Mouse (Mus musculus) testis, adult 2 months (tissue): ENCODE data around the gene Ppp1r12a. TPM values are rescaled to one million over a fixed set of nuclear protein-coding genes. Genes with fewer than 3 reads are reported as not detected.

Experiments
- H3K27ac ChIP-seq: fragments of 200-500 bp; 2 replicates; pipeline ENCODE4 v1.5.1; 2012; ENCODE audit warnings: low read depth, low read length; ENCODE audit not compliant: control insufficient read depth, insufficient read depth
- H3K27me3 ChIP-seq: fragments of 200-500 bp; 2 replicates; pipeline ENCODE4 v1.6.1; 2012; ENCODE audit warnings: mild to moderate bottlenecking, low read length, moderate library complexity; ENCODE audit not compliant: control insufficient read depth, insufficient read depth
- H3K36me3 ChIP-seq: fragments of 200-500 bp; 2 replicates; pipeline ENCODE4 v1.6.1; 2012; ENCODE audit warnings: mild to moderate bottlenecking, low read length; ENCODE audit not compliant: control insufficient read depth, insufficient read depth
- H3K4me1 ChIP-seq: fragments of 200-500 bp; 2 replicates; pipeline ENCODE4 v1.6.1; 2012; ENCODE audit warnings: low read length; ENCODE audit not compliant: control insufficient read depth, insufficient read depth
- H3K4me3 ChIP-seq: fragments of 200-500 bp; 2 replicates; pipeline ENCODE4 v1.5.1; 2012; ENCODE audit warnings: low read depth, mild to moderate bottlenecking, low read length, moderate library complexity, mixed read lengths; ENCODE audit not compliant: control insufficient read depth
- CTCF ChIP-seq: fragments of 200-500 bp; IDR thresholded peaks from 2 replicates; pipeline ENCODE4 v1.5.1; 2012; ENCODE audit warnings: low read depth, mild to moderate bottlenecking, inconsistent platforms, low read length, moderate library complexity; ENCODE audit not compliant: control insufficient read depth, insufficient read depth, insufficient replicate concordance
- POLR2A ChIP-seq: fragments of 200-500 bp; IDR thresholded peaks from 2 replicates; pipeline ENCODE4 v1.6.1; 2012; ENCODE audit warnings: low read depth, mild to moderate bottlenecking, inconsistent platforms, low read length, moderate library complexity; ENCODE audit not compliant: control insufficient read depth
- polyA plus RNA-seq: library from polyadenylated mRNA; depleted of rRNA; stranded (reverse); fragments of >200 nt; gene quantifications from 2 replicates; pipeline ENCODE4 v1.2.3, GENCODE M21; 2012

Ppp1r12a gene
- polyA plus RNA-seq, 1 experiment, result 15.2 TPM

DNA sequence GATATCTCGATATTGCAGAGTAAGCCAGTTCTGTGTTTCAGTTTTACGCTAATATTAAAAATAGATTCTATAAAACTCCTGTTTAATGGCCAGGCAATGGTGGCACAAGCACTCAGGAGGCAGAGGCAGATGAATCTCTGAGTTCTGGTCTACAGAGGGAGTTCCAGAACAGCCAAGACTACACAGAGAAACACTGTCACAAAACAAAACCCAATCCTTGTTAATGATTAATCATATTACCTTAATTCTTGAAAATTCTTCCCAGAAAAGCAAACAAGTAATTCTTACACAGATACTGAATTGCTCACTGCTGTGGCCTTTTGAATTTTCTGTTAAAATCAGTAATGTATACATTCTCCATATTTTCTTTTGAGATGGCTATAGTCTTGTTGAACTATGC, 37.0 kb downstream of the Ppp1r12a start:
- Histone ChIP-seq H3K36me3 (no peaks in the 10 kb centered on the region), H3K27me3 (no peaks in the 10 kb centered on the region), H3K4me1 (no peaks in the 10 kb centered on the region), H3K27ac (no peak overlapping the region), H3K4me3 (no peak overlapping the region)
- TF ChIP-seq POLR2A (no peak), CTCF (no peak)

GRCm38 (mm10) chr10:108202126-108202525, 40.1 kb downstream of the Ppp1r12a start:
- no peaks in the 10 kb centered on the region for H3K27me3 ChIP-seq
- TF ChIP-seq POLR2A, result no peak
- no peaks in the 10 kb centered on the region for H3K36me3 ChIP-seq
- H3K4me3 ChIP-seq, result no peak overlapping the region
- no peak overlapping the region for H3K27ac ChIP-seq
- no peaks in the 10 kb centered on the region for H3K4me1 ChIP-seq

DNA sequence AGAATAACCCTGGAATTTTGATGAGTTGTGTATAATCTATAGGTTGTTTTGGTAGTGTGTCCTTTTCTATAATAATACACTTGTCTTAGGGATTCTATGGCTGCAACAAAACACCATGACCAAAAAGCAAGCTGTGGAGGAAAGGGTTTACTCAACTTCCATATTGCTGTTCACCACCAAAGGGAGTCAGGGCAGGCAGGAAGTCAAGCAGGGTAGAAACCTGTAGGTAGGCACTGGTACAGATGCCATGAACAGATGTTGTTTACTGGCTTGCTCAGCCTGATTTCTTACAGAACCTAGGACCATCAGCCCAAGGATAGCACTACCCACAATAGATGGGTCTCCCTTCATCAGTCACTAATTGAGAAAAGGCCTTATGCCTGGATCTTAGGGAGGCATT, 41.4 kb downstream of the Ppp1r12a start:
- no peaks in the 10 kb centered on the region for H3K27me3 ChIP-seq
- H3K4me1 ChIP-seq, result no peaks in the 10 kb centered on the region
- H3K36me3 ChIP-seq, result no peaks in the 10 kb centered on the region
- TF ChIP-seq CTCF, result no peak
- TF ChIP-seq POLR2A, result no peak
- no peak overlapping the region for H3K27ac ChIP-seq
- no peak overlapping the region for H3K4me3 ChIP-seq

DNA sequence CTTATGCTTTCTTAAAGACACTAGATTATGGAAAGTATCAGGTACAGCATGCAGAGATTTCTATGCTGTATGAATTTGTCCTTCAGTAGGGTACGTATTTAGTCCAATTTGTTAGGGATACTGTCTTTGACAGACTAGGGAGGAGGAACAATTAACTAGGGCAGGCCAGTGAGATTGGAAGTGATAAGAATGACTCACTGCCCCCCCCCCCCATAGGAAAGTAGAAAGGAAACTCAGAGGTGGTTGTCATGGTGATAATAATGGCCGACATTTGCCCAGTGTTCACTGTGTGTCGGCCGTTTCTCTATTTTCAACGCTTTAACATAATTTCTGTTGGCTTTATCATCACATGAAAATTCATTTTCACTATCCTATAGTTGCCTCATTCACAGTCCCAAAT, 47.4 kb downstream of the Ppp1r12a start:
- H3K27me3 ChIP-seq, result no peaks in the 10 kb centered on the region
- no peak overlapping the region for H3K27ac ChIP-seq
- TF ChIP-seq CTCF (no peak), POLR2A (no peak)
- H3K4me3 ChIP-seq, result no peak overlapping the region
- no peaks in the 10 kb centered on the region for H3K4me1 ChIP-seq
- peaks cover 2% of the 10 kb centered on the region; the same call in 1 of the 2 replicates for H3K36me3 ChIP-seq

DNA sequence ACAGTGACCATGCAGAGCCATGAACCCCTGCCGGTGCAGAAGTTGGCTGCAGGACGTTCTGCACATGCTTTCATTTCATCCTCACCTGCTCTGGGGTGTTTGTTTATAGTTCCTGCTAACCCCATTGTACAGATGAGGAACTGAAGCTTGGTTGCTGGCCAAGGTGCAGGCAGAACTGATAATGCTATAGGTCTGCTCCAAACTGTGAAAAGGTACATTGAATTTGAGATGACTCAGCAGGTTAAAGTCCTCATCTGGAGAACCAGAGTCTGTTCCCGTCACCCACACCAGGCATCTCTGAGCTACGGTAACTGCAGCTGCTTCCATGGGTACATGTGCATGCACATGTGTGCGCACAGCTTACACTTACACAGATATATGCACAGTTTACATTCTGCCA, 62.4 kb downstream of the Ppp1r12a start:
- no peak for TF ChIP-seq POLR2A
- no peak for TF ChIP-seq CTCF
- Histone ChIP-seq H3K36me3 (no peaks in the 10 kb centered on the region), H3K4me1 (no peaks in the 10 kb centered on the region), H3K4me3 (no peak overlapping the region), H3K27ac (no peak overlapping the region), H3K27me3 (no peaks in the 10 kb centered on the region)

- no peak overlapping the region for H3K27ac ChIP-seq
- no peak overlapping the region for H3K4me3 ChIP-seq
- TF ChIP-seq POLR2A (no peak), CTCF (no peak)
- no peaks in the 10 kb centered on the region for H3K4me1 ChIP-seq
- no peaks in the 10 kb centered on the region for H3K27me3 ChIP-seq
- H3K36me3 ChIP-seq, result peaks cover 4% of the 10 kb centered on the region
Observed at GRCm38 (mm10) chr10:108237049-108237448, 75.1 kb downstream of the Ppp1r12a start.

- no peak overlapping the region for H3K27ac ChIP-seq
- no peak overlapping the region for H3K4me3 ChIP-seq
- H3K27me3 ChIP-seq, result no peaks in the 10 kb centered on the region
- TF ChIP-seq POLR2A, result no peak
- no peak for TF ChIP-seq CTCF
- peaks cover 4% of the 10 kb centered on the region for H3K36me3 ChIP-seq
- no peaks in the 10 kb centered on the region for H3K4me1 ChIP-seq
Observed at GRCm38 (mm10) chr10:108239061-108239460, 77.1 kb downstream of the Ppp1r12a start.

- H3K4me3 ChIP-seq, result no peak overlapping the region
- TF ChIP-seq CTCF, result no peak
- no peak for TF ChIP-seq POLR2A
- H3K27me3 ChIP-seq, result no peaks in the 10 kb centered on the region
- H3K36me3 ChIP-seq, result peaks cover 4% of the 10 kb centered on the region; the same call in 1 of the 2 replicates
- no peak overlapping the region for H3K27ac ChIP-seq
- no peaks in the 10 kb centered on the region for H3K4me1 ChIP-seq
Observed at GRCm38 (mm10) chr10:108250710-108251109, 88.7 kb downstream of the Ppp1r12a start.
